Mouse (Mus musculus): ENCODE results near the gene Abhd5. TPM values are rescaled to one million over a fixed set of nuclear protein-coding genes. Genes with fewer than 3 reads are reported as not detected.
A peak's percentile ranks its signal among the peaks of the same experiment; 100 is the strongest.

Abhd5 gene
- polyA plus RNA-seq, 1 experiment from 2014 or later: 25.2 TPM

DNA sequence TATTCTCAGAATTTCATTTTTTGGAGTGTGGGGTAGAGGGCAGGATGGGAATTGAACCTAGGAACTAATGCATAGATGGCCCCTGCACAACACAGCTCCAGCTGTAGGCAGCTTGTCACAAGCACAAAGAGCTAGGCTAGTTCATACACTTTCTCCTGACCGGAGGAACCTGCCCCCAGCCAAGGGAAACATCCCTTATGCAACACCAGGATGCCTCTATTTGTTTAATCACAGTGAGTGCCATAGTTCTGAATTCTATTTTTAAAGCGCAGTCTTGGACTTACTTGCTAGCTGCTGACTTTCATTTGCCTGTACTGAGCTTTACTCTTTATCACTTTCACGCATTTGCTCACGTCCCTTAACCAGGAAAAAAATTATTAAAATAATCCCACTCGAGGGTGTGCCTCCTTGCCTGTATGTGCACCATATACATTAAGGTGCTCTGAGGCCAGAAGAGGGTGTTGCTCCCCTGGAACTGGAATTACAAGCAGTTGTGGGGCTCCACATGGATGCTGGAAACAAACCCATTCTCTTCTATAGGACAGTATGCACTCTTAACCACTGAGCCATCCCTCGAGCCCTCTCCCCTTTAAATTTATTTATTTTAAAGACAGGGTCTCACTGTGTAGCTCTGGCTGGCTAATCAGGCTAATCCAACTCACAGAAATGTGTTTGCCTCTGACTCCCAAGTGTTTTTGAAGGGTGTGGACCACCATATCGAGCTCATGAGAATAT, 845 bp upstream of the Abhd5 start:
- H3K9me3 ChIP-seq: no peaks in the 10 kb centered on the region
- peak overlapping the region; percentile 82 for H3K4me2 ChIP-seq
- WGBS: 66% methylated on average over 7 of the region's 7 CpGs
- no peaks in the 10 kb centered on the region for H3K27me3 ChIP-seq (replicated peaks)
- H3K4me1 ChIP-seq: peaks cover 6% of the 10 kb centered on the region; the same call in 1 of the 2 replicates
- H3K9ac ChIP-seq: no peak overlapping the region
- ATAC-seq (ENCODE audit: insufficient read depth, low FRiP score, low read depth): no peak
- H3K27ac ChIP-seq: no peak overlapping the region
- no peaks in the 10 kb centered on the region for H3K36me3 ChIP-seq
- peak overlapping the region; percentile 65 for H3K4me3 ChIP-seq (replicated peaks)

DNA sequence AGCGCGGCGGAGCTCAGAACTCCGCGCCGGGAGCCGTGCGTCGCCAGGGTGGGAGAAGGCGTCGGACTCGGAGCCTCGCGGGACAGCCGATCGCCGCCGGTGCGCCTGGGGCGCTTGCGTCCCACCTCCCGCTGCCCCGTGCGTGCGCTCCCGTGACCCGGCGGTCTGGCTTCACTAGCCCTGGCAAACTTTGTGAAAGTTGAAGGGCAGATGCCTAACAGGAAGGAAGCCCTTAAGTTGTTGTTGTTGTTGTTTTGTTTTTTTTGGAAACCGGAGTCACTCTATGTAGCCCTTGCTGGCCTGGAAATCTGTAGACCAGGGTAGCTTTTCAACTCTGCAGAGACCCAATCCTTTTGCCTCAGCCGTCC, 601 bp downstream of the Abhd5 start:
- peaks cover 6% of the 10 kb centered on the region; the same call in 1 of the 2 replicates for H3K4me1 ChIP-seq
- H3K4me3 ChIP-seq (replicated peaks): peak overlapping the region; percentile 65
- H3K4me2 ChIP-seq: peak overlapping the region; percentile 82
- no peaks in the 10 kb centered on the region for H3K9me3 ChIP-seq
- H3K9ac ChIP-seq: peak overlapping the region; percentile 60
- H3K27me3 ChIP-seq (replicated peaks): no peaks in the 10 kb centered on the region
- ATAC-seq (ENCODE audit: insufficient read depth, low FRiP score, low read depth): peak; percentile 40
- WGBS: under 1% methylated on average over 29 of the region's 30 CpGs
- no peaks in the 10 kb centered on the region for H3K36me3 ChIP-seq
- H3K27ac ChIP-seq: peak overlapping the region; percentile 76

DNA sequence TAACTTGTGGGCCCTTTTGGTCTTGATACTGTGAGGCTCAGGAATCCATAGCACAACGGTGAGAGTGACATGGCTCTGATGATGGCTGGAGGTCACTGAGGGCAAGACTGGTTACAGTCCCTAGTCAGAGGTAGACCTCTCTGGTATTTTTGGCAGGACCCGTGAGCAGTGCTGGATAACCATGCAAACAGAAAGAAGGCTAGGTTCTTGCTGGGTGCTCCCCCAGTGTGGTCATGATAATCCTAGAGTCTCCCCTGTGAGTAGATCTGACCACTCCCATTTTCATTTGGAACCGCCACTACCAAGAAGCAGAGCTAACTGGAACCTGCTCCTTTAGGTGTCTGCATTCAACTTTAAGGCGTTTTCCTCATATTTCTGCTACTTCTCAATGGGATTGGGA, 1.5 kb downstream of the Abhd5 start:
- Histone ChIP-seq H3K27me3 (replicated peaks) (no peaks in the 10 kb centered on the region), H3K27ac (no peak overlapping the region), H3K4me3 (replicated peaks) (peak overlapping the region; percentile 3; the same call in 1 of the 2 replicates), H3K36me3 (no peaks in the 10 kb centered on the region), H3K9me3 (no peaks in the 10 kb centered on the region), H3K4me1 (peaks cover 6% of the 10 kb centered on the region; the same call in 1 of the 2 replicates), H3K9ac (no peak overlapping the region), H3K4me2 (no peak overlapping the region; the same call in 1 of the 2 replicates)
- ATAC-seq (ENCODE audit: insufficient read depth, low FRiP score, low read depth): no peak
- 83% methylated on average over 4 of the region's 4 CpGs for WGBS

DNA sequence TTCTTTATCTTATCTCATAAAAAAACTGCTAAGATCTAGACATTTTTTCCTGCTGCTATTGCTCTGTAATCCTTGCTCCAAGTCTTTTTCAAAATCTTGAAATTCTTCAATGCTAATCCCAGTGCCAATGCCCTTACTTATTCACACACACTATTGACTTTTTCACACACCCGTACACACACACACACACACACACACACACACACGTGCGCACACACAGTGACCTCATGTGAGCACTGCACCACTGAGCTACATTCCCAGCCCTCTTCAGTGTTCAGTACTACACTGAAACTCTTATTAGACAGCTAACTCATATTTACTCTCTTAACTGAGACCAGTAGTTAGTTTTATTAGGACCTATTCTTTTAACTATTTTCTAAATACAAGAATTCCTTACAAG, 2.8 kb downstream of the Abhd5 start:
- no peaks in the 10 kb centered on the region for H3K27me3 ChIP-seq (replicated peaks)
- no peak overlapping the region for H3K4me2 ChIP-seq
- H3K27ac ChIP-seq: no peak overlapping the region
- WGBS: 84% methylated on average over 3 of the region's 3 CpGs
- H3K36me3 ChIP-seq: no peaks in the 10 kb centered on the region
- no peak overlapping the region for H3K4me3 ChIP-seq (replicated peaks)
- H3K9me3 ChIP-seq: no peaks in the 10 kb centered on the region
- H3K4me1 ChIP-seq: peaks cover 6% of the 10 kb centered on the region; the same call in 1 of the 2 replicates
- ATAC-seq (ENCODE audit: insufficient read depth, low FRiP score, low read depth): no peak
- H3K9ac ChIP-seq: no peak overlapping the region

DNA sequence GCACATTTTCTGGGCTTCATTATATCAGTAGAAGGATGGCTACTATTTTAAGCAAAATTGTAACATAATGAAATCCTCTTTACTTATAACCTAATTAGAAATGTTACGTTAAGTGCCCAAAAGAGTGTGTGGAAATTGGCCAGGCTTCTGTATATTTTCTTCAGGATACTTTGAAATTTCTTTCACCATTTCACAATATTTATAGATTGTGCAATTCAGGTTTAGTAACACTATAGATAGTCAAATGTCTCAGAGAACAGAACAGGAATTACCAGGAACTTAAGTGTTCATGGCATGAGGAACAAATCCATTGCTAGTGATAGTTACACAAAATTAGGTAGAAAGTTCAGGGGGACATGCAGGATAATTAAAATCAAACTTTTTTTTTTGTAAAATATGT, 5.7 kb downstream of the Abhd5 start:
- Histone ChIP-seq H3K4me3 (replicated peaks) (no peak overlapping the region), H3K36me3 (no peaks in the 10 kb centered on the region), H3K4me2 (no peak overlapping the region), H3K27ac (no peak overlapping the region), H3K9ac (no peak overlapping the region), H3K4me1 (peaks cover 6% of the 10 kb centered on the region; the same call in 1 of the 2 replicates), H3K27me3 (replicated peaks) (no peaks in the 10 kb centered on the region), H3K9me3 (no peaks in the 10 kb centered on the region)
- ATAC-seq (ENCODE audit: insufficient read depth, low FRiP score, low read depth): no peak
- 80% methylated on average over 1 of the region's 1 CpGs for WGBS

DNA sequence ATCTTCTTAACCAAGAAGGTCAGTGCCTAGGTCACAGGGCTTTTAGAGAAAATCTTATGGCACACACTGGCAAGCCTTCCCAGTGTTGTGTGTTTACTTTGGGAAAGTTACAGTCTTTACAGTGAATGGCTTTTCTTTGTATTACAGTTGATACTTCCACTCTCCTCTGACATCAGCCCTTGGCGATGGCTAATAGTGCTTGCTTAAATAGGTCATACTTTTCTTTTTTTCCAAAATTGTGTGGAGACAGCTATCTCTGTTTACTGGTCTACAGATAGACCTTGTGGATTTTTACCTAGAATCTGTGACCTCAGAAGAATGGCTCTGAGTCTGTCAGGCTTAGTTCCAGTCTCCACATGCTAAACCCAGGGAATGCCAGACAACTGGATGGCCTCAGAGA, 6.2 kb downstream of the Abhd5 start:
- H3K4me2 ChIP-seq: no peak overlapping the region
- no peak for ATAC-seq (ENCODE audit: insufficient read depth, low FRiP score, low read depth)
- peaks cover 6% of the 10 kb centered on the region; the same call in 1 of the 2 replicates for H3K4me1 ChIP-seq
- 0 out of 2 replicates have a peak overlapping the region, but pooled peaks have one; percentile 18 for H3K27ac ChIP-seq
- H3K36me3 ChIP-seq: no peaks in the 10 kb centered on the region
- H3K9ac ChIP-seq: no peak overlapping the region
- WGBS: 65% methylated on average over 1 of the region's 1 CpGs
- H3K4me3 ChIP-seq (replicated peaks): no peak overlapping the region
- H3K9me3 ChIP-seq: no peaks in the 10 kb centered on the region
- no peaks in the 10 kb centered on the region for H3K27me3 ChIP-seq (replicated peaks)

DNA sequence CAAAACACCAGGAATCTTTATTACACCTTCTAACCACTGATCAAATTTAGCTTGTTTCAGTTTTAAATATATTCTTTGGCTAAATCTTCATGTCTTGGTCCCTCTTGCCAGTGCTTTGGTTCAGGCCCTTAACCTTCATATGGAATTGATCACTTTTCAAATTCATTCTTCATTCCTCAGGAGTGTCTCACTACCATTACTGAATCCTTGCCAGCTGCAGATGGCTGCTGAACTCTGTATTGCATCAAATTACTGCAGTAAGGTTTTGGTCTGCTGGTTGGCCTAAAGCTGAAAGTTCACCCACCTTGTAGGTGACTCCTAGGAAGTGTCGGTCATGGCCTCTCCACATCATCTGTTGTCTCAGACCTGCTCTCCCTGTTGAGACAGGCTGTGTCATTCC, 12.8 kb downstream of the Abhd5 start:
- no peak for ATAC-seq (ENCODE audit: insufficient read depth, low FRiP score, low read depth)
- WGBS: 86% methylated on average over 1 of the region's 1 CpGs

DNA sequence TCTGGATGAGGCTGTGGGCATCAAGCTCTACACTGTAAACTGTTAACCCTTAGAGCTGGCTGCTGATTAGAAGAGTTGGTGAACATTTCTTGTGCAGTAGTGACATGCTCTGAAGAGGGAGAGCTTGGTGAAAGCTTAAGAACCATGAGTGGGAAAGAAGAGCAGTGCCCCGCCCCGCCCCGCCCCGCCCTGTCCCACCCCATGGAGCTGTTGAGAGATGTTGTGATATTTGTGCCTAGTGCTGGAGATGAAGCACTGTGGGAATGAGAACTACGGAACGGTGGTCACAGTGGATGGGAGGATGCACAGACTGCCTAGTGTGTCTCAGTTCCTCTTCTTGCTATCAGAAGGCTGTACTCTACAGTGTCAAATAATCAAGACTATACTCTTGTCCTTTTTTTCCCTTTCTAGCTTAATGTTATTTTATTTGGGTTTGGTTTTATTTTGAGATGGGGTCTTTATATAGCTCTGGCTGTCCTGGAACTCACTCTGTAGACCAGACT, 18.9 kb downstream of the Abhd5 start:
- H3K4me3 ChIP-seq (replicated peaks): no peak overlapping the region
- no peaks in the 10 kb centered on the region for H3K4me1 ChIP-seq
- H3K4me2 ChIP-seq: no peak overlapping the region
- no peak overlapping the region for H3K27ac ChIP-seq
- no peak for ATAC-seq (ENCODE audit: insufficient read depth, low FRiP score, low read depth)
- H3K9ac ChIP-seq: no peak overlapping the region
- H3K9me3 ChIP-seq: no peaks in the 10 kb centered on the region
- H3K27me3 ChIP-seq (replicated peaks): no peaks in the 10 kb centered on the region
- 88% methylated on average over 6 of the region's 6 CpGs for WGBS
- no peaks in the 10 kb centered on the region for H3K36me3 ChIP-seq

More for the DNA sequence above, 12.8 kb downstream of the Abhd5 start:
- no peak overlapping the region for H3K27ac ChIP-seq
- H3K36me3 ChIP-seq: no peaks in the 10 kb centered on the region
- no peak overlapping the region for H3K9ac ChIP-seq
- H3K4me3 ChIP-seq (replicated peaks): no peak overlapping the region
- H3K4me2 ChIP-seq: no peak overlapping the region
- no peaks in the 10 kb centered on the region for H3K4me1 ChIP-seq
- no peaks in the 10 kb centered on the region for H3K9me3 ChIP-seq
- H3K27me3 ChIP-seq (replicated peaks): no peaks in the 10 kb centered on the region

DNA sequence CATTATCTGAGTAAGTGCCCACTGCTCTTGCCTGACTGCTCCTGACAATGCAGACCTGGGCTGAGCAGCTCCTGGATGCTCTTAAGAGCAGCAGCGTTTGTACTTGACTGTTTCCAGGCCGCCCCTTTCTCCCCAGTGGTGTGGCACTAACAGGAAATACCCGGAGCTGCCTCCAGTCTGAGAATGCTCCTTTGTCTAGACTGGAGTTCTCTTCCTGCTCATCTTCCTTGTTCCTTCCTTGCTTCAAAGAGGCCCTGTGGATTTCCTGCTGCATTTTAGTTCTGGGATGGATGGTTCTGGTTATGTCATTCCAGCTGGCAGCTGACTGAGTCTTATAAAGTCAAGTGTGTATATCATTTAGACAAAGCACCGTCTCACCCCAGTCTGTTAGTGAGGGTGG, 21.1 kb downstream of the Abhd5 start:
- Histone ChIP-seq H3K4me2 (no peak overlapping the region), H3K36me3 (no peaks in the 10 kb centered on the region), H3K9ac (no peak overlapping the region), H3K4me1 (no peaks in the 10 kb centered on the region), H3K9me3 (no peaks in the 10 kb centered on the region), H3K4me3 (replicated peaks) (no peak overlapping the region), H3K27me3 (replicated peaks) (no peaks in the 10 kb centered on the region), H3K27ac (no peak overlapping the region)
- ATAC-seq (ENCODE audit: insufficient read depth, low FRiP score, low read depth): no peak
- 30% methylated on average over 4 of the region's 4 CpGs for WGBS

DNA sequence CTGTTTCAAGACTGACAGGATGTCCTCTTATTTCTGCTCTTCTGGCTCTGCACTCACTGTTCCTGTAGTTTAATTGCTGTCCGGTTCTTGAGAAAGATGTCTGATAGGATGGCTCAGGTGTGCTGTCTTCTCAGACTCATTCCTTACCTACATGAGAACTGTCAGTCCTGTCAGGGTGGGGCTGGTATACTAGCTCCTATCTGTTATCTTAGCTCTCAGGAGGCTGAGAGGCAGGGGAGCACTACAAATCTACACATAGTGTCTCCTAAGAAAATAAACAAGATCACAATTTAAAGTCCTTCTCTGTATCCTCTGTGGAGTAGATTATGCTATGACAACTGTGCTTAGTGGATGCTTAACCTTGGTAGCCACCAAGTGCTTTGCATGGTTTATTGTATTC, 21.6 kb downstream of the Abhd5 start:
- H3K4me2 ChIP-seq: no peak overlapping the region
- WGBS: 67% methylated on average over 1 of the region's 1 CpGs
- no peaks in the 10 kb centered on the region for H3K36me3 ChIP-seq
- H3K27me3 ChIP-seq (replicated peaks): no peaks in the 10 kb centered on the region
- no peak for ATAC-seq (ENCODE audit: insufficient read depth, low FRiP score, low read depth)
- H3K9ac ChIP-seq: no peak overlapping the region
- no peak overlapping the region for H3K27ac ChIP-seq
- no peaks in the 10 kb centered on the region for H3K4me1 ChIP-seq
- H3K9me3 ChIP-seq: no peaks in the 10 kb centered on the region
- H3K4me3 ChIP-seq (replicated peaks): no peak overlapping the region

DNA sequence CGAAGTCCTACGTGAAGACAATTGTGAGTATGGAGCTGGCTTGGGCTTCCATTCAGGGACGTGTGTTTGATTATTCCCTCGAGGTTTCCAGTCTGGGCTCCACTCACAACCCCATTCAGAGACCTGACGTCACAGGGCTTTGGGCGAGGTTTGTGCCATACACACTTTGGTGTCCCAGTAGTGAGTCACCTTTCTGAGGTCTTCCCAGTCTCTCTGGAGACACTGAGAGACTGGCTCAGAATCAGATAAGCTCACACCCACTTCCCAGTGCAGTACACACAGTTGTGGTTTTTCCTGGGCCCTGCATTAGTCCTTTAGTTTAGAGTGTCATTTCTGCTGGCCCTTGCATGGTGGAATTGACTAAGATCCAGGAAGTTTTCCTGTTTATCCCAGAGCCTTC, 27.6 kb downstream of the Abhd5 start:
- Histone ChIP-seq H3K27me3 (replicated peaks) (no peaks in the 10 kb centered on the region), H3K4me2 (no peak overlapping the region), H3K9ac (no peak overlapping the region), H3K4me3 (replicated peaks) (no peak overlapping the region), H3K9me3 (no peaks in the 10 kb centered on the region), H3K36me3 (no peaks in the 10 kb centered on the region), H3K4me1 (no peaks in the 10 kb centered on the region), H3K27ac (no peak overlapping the region)
- WGBS: 75% methylated on average over 6 of the region's 6 CpGs
- ATAC-seq (ENCODE audit: insufficient read depth, low FRiP score, low read depth): no peak

DNA sequence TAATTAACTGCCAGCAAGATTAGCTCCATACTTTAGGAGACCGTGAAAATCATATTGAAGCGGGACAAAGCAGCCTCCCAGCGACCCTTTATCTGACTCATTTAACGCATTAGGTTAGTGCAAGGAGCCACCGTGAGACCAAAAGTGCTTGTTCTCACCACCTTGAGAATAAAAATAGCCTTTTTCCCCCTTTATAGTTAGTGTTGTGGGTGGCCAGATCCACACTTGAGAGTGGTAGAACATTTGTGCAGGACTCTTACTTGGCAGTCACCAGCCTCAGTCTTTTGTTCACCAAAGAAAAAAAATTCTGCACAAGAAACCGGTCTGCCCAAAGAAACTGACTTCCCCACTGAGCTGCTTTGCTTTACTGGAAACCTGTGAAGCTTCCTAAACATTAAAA, 29.6 kb downstream of the Abhd5 start:
- Histone ChIP-seq H3K27ac (no peak overlapping the region), H3K9me3 (no peaks in the 10 kb centered on the region), H3K4me2 (no peak overlapping the region), H3K36me3 (no peaks in the 10 kb centered on the region), H3K27me3 (replicated peaks) (no peaks in the 10 kb centered on the region), H3K9ac (no peak overlapping the region), H3K4me3 (replicated peaks) (no peak overlapping the region), H3K4me1 (no peaks in the 10 kb centered on the region)
- WGBS: 86% methylated on average over 6 of the region's 6 CpGs
- no peak for ATAC-seq (ENCODE audit: insufficient read depth, low FRiP score, low read depth)
